Mouse (Mus musculus) limb, embryonic 11.5 days (tissue): ENCODE measurements at regions not wholly inside any gene's neighbourhood (a gene's known extent, or its start where the extent isn't known, plus 50 kb on each side); places are given as distances from the start of the nearest gene placed in this dataset.
"Not testable (repeated sequence)": the region's sequence is repeated elsewhere in the genome, so short reads cannot be mapped to it uniquely, and the experiment has no call there.

Experiments
- ATAC-seq: fragments of 200-750 bp; cut with Nextera tagmentation; 2 replicates; pipeline ENCODE4 v1.8.0; 2017; ENCODE audit warnings: low read depth; ENCODE audit not compliant: insufficient number of reproducible peaks, low FRiP score, low TSS enrichment
- DNase-seq: peaks from one replicate; pipeline ENCODE4 v3.0.0-alpha.2; 2015; ENCODE audit warnings: low spot score
- H3K27ac ChIP-seq: fragments of 300-500 bp; sonication (generic); replicated peaks from 2 replicates; pipeline ENCODE4 v1.5.1; 2014; ENCODE audit warnings: low read depth, mild to moderate bottlenecking, low read length
- H3K27me3 ChIP-seq: fragments of 300-500 bp; sonication (generic); 2 replicates; pipeline ENCODE4 v1.6.1; 2014; ENCODE audit warnings: mild to moderate bottlenecking, low read length, mixed read lengths; ENCODE audit not compliant: control insufficient read depth, insufficient read depth
- H3K36me3 ChIP-seq: fragments of 300-500 bp; sonication (generic); 2 replicates; pipeline ENCODE4 v1.6.1; 2014; ENCODE audit warnings: mild to moderate bottlenecking, low read length, moderate library complexity, mixed read lengths; ENCODE audit not compliant: control insufficient read depth, insufficient read depth
- H3K4me1 ChIP-seq: fragments of 300-500 bp; sonication (generic); 2 replicates; pipeline ENCODE4 v1.6.1; 2014; ENCODE audit warnings: low read length, mixed read lengths; ENCODE audit not compliant: control insufficient read depth, insufficient read depth
- H3K4me2 ChIP-seq: fragments of 300-500 bp; sonication (generic); 2 replicates; pipeline ENCODE4 v1.6.1; 2014; ENCODE audit warnings: low read depth, mild to moderate bottlenecking, moderate library complexity; ENCODE audit not compliant: severe bottlenecking
- H3K4me3 ChIP-seq: fragments of 300-500 bp; sonication (generic); 2 replicates; pipeline ENCODE4 v1.5.1; 2014; ENCODE audit warnings: low read depth, low read length
- H3K9ac ChIP-seq: fragments of 300-500 bp; sonication (generic); 2 replicates; pipeline ENCODE4 v1.6.1; 2014; ENCODE audit warnings: mild to moderate bottlenecking, low read length
- H3K9me3 ChIP-seq: fragments of 300-500 bp; sonication (generic); 2 replicates; pipeline ENCODE4 v1.6.1; 2016; ENCODE audit warnings: low read length; ENCODE audit not compliant: control insufficient read depth
- WGBS: fragments of 180-500 bp; shearing (Covaris S2); extraction: QIAGEN DNeasy Blood & Tissue Kit; methylation state at CpG from one replicate; pipeline ENCODE4 v1.1.7; 2014; 5-methylcytosine and 5-hydroxymethylcytosine counted together

DNA sequence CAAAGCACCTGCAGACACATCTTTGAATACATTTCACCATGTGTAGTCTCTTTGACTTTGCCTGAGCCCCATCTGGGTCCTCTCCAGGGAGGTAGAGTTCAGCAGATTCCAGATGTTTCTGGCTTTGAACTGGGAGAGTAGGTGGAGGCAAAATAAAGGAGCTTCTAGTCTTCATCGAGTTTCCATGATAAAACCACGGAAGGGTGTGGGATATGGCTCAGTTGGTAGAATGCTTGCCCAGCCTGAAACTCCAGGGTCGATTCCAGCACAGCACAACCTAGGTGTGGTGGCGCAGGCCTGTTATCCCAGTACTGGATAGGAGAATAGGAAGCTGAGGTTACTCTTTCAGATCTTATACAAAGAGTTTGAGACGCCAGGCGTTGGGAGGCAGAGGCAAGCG is 96.2 kb upstream of the Smlr1 start:
- no peak overlapping the region for H3K4me2 ChIP-seq
- H3K4me3 ChIP-seq, result no peak overlapping the region
- no peak overlapping the region for H3K9ac ChIP-seq
- no peak for ATAC-seq
- no peak for DNase-seq
- no peaks in the 10 kb centered on the region for H3K36me3 ChIP-seq
- whole genome bisulfite sequencing, result 88% methylated on average over 7 of the region's 7 CpGs
- no peak overlapping the region for H3K27ac ChIP-seq
- no peaks in the 10 kb centered on the region for H3K4me1 ChIP-seq
- no peaks in the 10 kb centered on the region for H3K27me3 ChIP-seq
- no peaks in the 10 kb centered on the region for H3K9me3 ChIP-seq

GRCm38 (mm10) chr10:25622585-25622984 is 86.5 kb upstream of the Smlr1 start:
- no peak for DNase-seq
- Histone ChIP-seq H3K4me1 (no peaks in the 10 kb centered on the region), H3K36me3 (no peaks in the 10 kb centered on the region), H3K9me3 (no peaks in the 10 kb centered on the region), H3K27ac (no peak overlapping the region), H3K4me3 (no peak overlapping the region), H3K4me2 (no peak overlapping the region), H3K9ac (no peak overlapping the region), H3K27me3 (no peaks in the 10 kb centered on the region)
- ATAC-seq, result no peak
- WGBS, result 82% methylated on average over 5 of the region's 5 CpGs

GRCm38 (mm10) chr10:25621747-25622134 is 85.7 kb upstream of the Smlr1 start:
- whole genome bisulfite sequencing, result 58% methylated on average over 1 of the region's 1 CpGs
- ATAC-seq, H3K4me1 ChIP-seq, H3K27me3 ChIP-seq, H3K4me3 ChIP-seq, H3K4me2 ChIP-seq, H3K9ac ChIP-seq, H3K9me3 ChIP-seq, DNase-seq, H3K27ac ChIP-seq, H3K36me3 ChIP-seq: not testable (repeated sequence)

DNA sequence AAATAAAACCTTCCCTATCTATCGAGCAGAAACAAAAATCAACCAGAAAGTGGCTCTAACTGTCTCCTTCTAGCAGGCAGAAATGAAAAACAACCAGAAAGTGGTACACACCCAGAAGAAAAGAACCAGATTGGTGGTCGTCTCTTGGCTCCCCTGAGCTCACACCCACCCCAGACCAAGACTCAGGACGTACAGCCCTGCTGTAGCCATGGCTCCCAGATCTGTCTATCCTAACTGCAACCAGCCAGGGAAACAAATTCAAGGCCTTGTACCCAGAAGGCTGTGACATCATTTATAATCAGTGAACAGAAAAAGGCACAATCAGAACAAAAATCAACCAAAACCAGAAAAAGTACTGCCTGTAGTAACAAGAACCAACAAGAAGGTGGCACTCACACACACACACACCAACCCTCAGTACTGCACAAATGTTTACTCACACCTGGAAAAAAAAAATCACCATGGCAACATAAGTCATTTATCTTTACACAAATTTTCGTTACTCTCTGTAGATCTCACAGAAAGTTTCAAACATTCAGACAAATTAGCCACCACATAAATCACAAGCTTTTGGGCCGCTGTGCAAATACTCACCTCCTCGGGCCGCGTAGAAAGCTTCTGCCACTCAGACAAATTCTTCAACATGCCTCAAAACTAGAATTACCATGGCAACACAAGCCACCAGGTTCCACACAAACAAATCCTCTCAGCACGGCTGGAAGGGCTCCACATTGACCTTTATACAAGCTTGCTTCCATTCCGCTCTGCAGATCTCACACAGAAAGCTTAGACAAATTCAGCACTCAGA is 85.1 kb upstream of the Smlr1 start:
- Histone ChIP-seq H3K9ac (no peak overlapping the region), H3K27ac (no peak overlapping the region)

GRCm38 (mm10) chr10:25619702-25620101 is 83.6 kb upstream of the Smlr1 start:
- H3K9me3 ChIP-seq, result no peaks in the 10 kb centered on the region
- H3K4me3 ChIP-seq, result no peak overlapping the region
- H3K4me2 ChIP-seq, result no peak overlapping the region
- H3K36me3 ChIP-seq, result no peaks in the 10 kb centered on the region
- DNase-seq (no peak), ATAC-seq (no peak)
- no peaks in the 10 kb centered on the region for H3K27me3 ChIP-seq
- no peak overlapping the region for H3K9ac ChIP-seq
- no peak overlapping the region for H3K27ac ChIP-seq
- no peaks in the 10 kb centered on the region for H3K4me1 ChIP-seq
- WGBS, result 78% methylated on average over 2 of the region's 2 CpGs

More for the DNA sequence above, 85.1 kb upstream of the Smlr1 start:
- H3K4me1 ChIP-seq, result no peaks in the 10 kb centered on the region
- no peaks in the 10 kb centered on the region for H3K9me3 ChIP-seq
- no peaks in the 10 kb centered on the region for H3K27me3 ChIP-seq
- 49% methylated on average over 10 of the region's 10 CpGs for WGBS
- peak; percentile 65; the same call in 1 of the 2 replicates for ATAC-seq
- H3K4me3 ChIP-seq, result no peak overlapping the region
- H3K36me3 ChIP-seq, result no peaks in the 10 kb centered on the region
- DNase-seq, result peak; percentile 57
- no peak overlapping the region; the same call in 1 of the 2 replicates for H3K4me2 ChIP-seq

DNA sequence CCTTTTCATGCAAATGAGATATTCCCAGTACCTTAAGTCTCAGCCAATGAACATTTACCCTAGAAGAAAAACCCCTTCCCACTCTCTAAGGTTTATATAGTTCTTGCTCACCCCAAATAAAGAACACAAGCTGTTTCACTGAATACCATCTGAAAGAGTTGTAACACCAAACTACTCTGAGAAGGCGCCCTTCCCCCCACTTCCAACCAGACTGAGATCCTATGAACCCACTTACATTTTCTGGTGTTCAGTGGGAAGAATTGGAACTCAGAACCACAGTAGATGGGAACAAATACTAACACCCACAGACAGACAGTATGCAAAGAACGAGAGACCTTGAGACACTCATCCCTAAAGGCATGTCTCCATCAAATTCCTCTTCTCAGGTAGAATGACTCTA is 65.4 kb upstream of the Smlr1 start:
- Histone ChIP-seq H3K9ac (no peak overlapping the region), H3K4me1 (no peaks in the 10 kb centered on the region), H3K9me3 (no peaks in the 10 kb centered on the region), H3K27me3 (no peaks in the 10 kb centered on the region), H3K36me3 (no peaks in the 10 kb centered on the region), H3K27ac (no peak overlapping the region), H3K4me2 (no peak overlapping the region), H3K4me3 (no peak overlapping the region)
- WGBS, result 94% methylated on average over 2 of the region's 2 CpGs
- ATAC-seq (no peak), DNase-seq (no peak)

DNA sequence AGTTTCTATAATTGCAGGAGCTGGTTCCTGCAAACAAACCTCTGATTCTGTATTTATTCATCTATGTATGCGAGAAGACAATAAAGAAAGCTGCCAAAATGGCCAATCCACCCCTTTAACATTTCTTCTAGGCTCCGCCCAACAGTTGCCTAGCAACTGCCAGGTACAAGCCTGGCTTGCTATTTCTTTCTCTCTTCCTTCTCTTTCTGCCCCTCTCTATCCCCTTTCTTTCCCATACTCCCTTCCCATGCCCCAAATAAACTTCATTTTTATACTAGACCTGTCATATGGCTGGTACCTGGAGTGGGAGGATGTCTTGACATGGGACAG is 53.2 kb upstream of the Smlr1 start:
- H3K27me3 ChIP-seq, result no peaks in the 10 kb centered on the region
- no peak overlapping the region for H3K27ac ChIP-seq
- DNase-seq, result no peak
- H3K36me3 ChIP-seq, result no peaks in the 10 kb centered on the region
- H3K4me2 ChIP-seq, result no peak overlapping the region
- no peak overlapping the region for H3K9ac ChIP-seq
- no peak for ATAC-seq
- no peaks in the 10 kb centered on the region for H3K9me3 ChIP-seq
- 98% methylated on average over 2 of the region's 2 CpGs for WGBS
- no peak overlapping the region for H3K4me3 ChIP-seq
- H3K4me1 ChIP-seq, result no peaks in the 10 kb centered on the region

DNA sequence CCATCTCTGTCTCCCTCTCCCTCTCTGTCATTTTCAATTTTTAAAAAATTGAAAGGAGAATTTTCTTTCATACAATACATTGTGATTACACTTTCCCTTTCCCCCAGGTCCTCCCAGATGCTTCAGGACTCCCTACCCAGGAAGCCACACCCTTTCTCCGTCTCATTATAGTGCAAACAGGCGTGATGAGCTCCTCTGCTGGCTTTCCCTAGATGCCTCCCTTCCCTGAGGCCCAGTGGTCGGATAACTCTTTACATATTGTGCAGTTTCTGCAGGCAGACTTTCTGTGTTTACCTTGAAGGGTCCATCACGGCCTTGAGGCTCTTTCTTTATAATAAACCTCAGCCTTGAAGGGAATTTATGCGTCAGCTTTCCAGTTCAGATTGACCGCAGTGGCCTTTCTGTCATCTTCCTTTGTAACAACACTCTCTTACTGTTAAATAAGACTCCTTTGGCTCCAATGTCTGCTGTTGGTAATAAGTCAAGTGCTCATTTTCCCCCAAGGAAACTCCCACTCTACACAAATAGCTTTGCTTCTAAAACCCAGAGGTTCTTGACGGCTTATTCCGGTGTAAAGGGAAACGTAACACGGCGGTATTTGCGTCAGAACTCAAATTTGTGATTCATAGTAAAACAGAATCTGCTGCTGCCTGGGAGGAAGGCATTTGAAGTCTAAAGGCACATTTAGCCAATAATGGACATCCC is 52.7 kb upstream of the Smlr1 start:
- Histone ChIP-seq H3K4me2 (no peak overlapping the region), H3K4me1 (no peaks in the 10 kb centered on the region)
- ATAC-seq, result no peak

More for the DNA sequence above, 52.7 kb upstream of the Smlr1 start:
- 85% methylated on average over 12 of the region's 12 CpGs for WGBS
- Histone ChIP-seq H3K9ac (no peak overlapping the region), H3K27me3 (no peaks in the 10 kb centered on the region), H3K27ac (no peak overlapping the region), H3K4me3 (no peak overlapping the region), H3K36me3 (no peaks in the 10 kb centered on the region), H3K9me3 (no peaks in the 10 kb centered on the region)
- no peak for DNase-seq
